Mouse (Mus musculus): ENCODE results near the gene Ccdc162.

DNA sequence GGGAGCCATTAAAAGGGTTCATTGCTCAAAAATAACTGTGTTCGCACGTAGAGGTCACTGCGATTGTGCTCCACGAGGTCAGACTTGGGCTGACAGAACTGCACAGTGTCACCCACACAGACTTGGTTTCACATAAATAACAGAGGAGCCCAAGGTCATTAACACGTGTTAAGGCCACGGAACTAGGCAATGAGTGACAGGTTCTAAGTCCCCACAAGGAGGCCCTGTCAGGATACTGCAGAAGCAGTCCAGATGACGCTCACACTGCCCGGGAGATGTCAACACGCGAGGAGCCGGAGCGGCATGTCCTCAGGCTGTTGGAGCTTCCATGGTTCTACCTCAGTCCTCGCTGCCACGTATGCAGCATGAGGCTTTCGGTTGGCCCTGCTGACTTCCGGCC is 20.8 kb upstream of the Ccdc162 start:
- no peak for TF ChIP-seq MAFK (IDR thresholded peaks at IDR 0.05; ENCODE audit: insufficient read depth, low read depth, low read length)
- no peak for TF ChIP-seq CHD2 (IDR thresholded peaks at IDR 0.05; ENCODE audit: low read depth, low read length)
- TF ChIP-seq HCFC1 (IDR thresholded peaks at IDR 0.05; ENCODE audit: borderline replicate concordance, insufficient read depth, low read length), result no peak
- no peak for TF ChIP-seq ZC3H11A (IDR thresholded peaks at IDR 0.05; ENCODE audit: borderline replicate concordance, low read depth, low read length)

Data from ES-E14 (cell line).